Mouse (Mus musculus) B cell, adult 2 months (primary cell): ENCODE data around the gene Lat2.
A peak's percentile ranks its signal among the peaks of the same experiment; 100 is the strongest.

ENCODE experiments used
- DNase-seq, 2 experiments: peaks; one replicate each; pipeline ENCODE4 v3.0.0; 2022

Gene Lat2

DNA sequence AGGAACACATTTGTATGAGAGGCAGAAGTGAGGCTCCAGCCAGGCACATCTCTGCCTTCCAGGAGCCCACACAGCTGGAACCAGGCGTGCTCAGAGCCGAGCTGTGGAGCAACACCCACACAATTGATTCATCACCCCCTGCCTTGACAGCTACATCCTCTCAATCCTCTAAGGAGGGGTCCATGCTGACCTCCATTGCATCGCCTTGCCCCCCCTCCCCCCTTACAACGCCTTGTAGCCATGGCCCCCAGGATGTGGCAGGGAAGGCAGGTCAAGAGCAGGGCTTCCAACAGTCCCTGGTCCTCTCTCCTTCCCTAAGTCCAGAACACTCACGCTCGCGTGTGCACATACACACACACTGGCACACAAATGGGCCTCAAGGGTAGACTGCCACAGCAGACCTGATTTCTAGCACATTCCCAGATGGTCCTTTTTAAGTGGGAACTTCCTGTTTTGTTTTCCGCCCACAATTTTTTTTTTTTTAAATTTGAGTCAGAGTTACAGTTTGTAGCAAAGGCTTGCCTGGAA, 45.8 kb downstream of the Lat2 start:
- DNase-seq, result no peak

GRCm38 (mm10) chr5:134568030-134568429, 46.8 kb downstream of the Lat2 start:
- no peak for DNase-seq

GRCm38 (mm10) chr5:134567445-134567844, 47.4 kb downstream of the Lat2 start:
- no peak for DNase-seq

DNA sequence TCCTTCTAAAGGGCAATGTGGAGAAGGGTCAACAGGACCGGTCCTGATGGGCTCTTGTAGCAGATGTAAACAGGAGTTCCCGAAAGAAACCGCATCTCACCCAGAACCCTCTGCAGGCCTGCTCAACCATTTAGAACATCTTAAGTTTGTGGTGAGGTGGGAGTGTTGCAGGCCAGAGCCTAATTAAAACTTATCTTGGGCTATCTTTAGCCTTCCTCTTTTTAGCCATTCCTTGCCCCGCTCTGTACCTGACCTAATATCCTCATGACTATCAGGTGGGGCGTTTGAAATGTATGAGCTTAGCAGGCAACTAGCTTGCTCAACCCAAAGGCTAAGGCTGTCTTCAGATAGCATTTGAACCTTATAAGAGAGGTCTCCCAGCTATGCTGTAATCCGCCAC, 49.1 kb downstream of the Lat2 start:
- no peak for DNase-seq

- no peak for DNase-seq
Observed at GRCm38 (mm10) chr5:134564272-134564671, 50.6 kb downstream of the Lat2 start.

DNA sequence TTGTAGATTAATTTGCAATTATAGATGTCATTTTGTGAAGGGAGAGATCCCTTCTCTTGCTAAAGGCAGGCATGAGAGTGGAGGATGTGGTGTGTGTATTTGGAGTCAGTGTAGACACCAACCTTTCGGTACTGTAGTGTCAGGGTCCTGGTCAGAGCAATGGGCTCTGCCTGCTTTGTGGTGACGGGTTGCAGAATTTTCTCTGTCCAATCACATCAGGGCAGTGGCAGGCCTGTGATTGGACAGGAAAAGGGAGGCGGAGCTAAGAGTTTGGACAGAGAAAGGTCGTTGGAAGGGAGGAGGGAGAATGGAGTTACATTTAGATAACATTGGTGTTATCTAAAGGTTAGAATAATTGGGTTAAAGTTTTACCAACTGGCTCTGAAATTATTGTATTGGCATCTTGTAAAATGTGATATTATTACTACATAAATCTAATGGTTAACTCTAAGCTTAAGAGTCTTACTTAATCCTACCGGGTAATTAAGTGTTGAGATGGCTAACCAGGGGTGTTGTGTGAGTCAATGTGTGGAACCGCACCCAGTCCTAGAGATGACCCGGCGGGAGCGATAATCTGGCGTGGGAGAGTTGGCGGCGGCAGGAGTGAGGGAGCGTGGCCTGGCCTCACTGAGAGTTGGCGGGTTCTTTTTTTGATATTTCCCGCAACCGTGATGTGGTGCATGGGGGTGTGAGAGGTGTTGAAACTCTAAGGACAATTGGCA, 54.2 kb downstream of the Lat2 start:
- no peak for DNase-seq

DNA sequence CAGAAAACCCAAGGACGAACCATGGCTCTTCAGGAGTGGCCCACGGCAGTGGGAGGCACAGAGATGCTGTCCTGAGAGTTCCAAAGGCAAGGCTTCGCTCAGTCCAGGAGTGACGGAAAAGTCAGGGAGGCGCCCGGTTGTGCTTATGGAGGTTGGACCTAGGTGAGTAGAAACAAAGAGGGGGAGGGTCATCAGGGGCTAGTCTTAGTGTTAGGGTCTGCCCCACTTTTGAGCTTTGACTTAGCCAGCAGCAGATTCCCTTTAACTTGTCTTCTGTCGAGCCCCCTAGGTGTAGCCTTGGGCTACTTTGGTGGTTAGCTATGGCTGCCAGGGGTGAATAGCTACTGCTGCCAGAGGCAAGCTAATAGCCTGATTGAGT, 54.8 kb downstream of the Lat2 start, which contains the start of gene Syna:
TSS of gene Syna (minus strand) at position 101 of the 379 bp plus-strand sequence.
- DNase-seq, result no peak

DNA sequence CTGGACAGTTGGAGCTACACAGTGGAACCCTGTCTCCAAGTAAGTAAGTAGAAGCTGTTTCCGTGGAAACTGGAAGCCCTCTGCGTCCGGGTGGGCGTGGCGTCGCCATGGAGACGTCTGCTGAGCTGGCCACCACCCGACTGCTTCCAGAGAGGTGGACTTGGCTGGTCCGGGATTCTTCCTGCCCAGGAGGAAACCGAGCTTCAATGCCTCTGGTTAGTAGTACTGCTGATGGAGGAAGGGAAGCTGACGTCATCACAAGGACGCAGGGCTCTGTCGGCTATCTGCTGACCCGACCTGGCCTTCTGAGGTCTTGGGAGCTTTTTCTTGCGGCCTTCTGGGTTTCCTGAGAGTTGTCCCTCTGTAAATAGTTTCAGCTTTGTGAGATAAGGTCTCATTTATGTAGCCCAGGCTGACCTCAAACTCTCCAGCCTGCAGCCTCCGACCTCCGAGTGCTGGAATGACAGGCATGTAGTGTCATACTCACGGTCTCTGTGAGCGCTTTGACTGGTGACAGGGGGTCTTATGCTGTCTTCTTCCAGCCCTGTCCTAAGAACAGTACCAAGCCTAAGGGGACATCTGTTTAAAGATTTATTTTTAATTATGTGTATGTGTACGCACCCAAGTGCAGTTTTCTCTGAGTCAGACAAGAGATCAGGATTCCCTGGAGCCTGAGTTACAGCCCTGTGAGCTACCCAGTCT, 59.2 kb downstream of the Lat2 start:
- DNase-seq, result peak; percentile 52 to 55

GRCm38 (mm10) chr5:134553951-134554546, 60.8 kb downstream of the Lat2 start:
- no peak for DNase-seq

GRCm38 (mm10) chr5:134552110-134552972, 62.5 kb downstream of the Lat2 start, which contains the start of gene Clip2:
Gene Clip2, minus strand, starts transcription at chr5:134552434.
- DNase-seq, result peak; percentile 88 to 90

DNA sequence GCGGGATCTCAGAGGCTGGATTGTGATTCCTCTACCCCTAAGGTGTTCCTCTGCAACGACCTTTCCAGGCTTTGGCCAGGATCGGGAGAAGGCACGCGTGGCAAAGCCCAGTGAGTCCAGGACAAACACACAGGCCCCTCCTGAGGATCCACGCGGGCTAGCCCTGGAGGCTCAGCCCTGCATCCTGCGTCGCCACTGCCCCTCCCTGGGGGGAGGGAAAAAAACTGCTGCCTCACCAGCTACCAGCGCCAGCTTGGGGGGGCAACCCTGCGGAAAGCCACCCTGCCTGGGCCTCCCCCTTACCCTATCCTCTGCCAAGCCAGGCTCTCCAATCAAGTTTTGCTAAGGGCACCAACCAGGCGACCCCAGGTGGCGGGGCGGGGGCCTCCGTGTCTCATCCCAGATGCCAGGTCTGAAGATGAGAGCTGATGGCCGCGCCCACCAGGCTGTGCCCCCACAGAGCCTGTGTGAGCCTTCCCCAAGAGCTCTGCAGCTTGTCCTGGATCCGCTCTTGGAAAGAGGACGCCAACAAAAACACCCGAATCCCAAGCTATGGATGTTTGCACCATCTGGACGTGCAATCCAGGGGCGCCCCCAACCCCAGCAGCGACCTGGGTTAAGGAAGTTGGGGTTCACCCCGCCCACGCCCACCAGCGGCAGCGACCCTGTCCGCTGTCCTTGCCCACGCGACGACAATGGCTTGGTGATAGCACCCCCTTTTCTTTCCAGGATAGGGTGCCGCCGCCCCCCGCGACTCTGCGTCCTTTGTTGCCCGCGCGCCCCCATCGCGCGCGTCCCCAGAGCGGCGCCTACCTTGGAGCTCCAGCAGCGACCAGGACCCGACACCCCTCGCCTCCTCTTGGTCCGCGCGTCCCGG, 63.4 kb downstream of the Lat2 start:
- DNase-seq, result peak; percentile 17 to 23

DNA sequence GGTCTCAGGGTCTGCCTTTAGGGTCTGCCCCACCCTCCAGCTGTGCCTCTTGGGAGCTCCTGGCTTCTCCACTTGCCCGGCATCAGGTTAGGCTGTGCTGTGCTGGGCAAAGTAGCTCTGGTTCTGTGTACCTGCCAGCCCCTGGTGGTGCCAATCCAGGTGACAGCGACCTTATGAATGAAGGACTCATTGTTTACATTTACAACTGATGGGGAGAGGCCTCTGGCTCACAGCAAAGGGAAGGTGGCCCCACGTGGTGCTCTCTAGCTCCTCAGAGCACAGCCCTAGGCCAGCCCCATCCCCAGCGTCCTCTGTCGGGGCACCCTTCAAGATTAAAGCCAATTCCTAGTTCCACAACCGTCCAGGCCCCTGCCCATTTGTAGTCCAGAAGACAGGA, 64.0 kb downstream of the Lat2 start:
- peak; percentile 14 to 22 for DNase-seq
